Mouse (Mus musculus) ovary, adult 18-20 months (tissue): ENCODE results near the gene Homer2.

Experiments used
- DNase-seq: peaks from one replicate; pipeline ENCODE4 v3.0.0; 2022; ENCODE audit warnings: low spot score, mixed read lengths

Homer2 gene

DNA sequence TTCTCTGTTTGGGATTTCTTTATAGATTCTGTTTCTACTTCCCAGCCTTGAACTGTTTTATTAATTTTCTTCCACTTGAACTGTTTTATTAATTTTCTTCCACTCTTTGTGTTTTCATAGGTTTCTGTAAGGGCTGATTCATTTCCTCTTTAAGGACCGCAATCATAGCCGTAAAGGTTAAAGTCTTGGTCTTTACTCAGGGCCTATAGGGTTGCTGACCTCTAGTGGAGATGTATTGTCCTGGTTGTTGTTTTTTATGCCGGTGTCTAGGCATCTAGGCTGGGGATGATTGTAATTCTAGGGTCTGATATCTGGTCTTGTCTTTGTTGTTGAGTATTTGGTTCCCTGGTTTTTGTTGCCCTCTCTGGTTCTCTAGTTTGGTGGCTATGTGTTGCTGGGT is 123.8 kb downstream of the Homer2 start:
- DNase-seq, result no peak

DNA sequence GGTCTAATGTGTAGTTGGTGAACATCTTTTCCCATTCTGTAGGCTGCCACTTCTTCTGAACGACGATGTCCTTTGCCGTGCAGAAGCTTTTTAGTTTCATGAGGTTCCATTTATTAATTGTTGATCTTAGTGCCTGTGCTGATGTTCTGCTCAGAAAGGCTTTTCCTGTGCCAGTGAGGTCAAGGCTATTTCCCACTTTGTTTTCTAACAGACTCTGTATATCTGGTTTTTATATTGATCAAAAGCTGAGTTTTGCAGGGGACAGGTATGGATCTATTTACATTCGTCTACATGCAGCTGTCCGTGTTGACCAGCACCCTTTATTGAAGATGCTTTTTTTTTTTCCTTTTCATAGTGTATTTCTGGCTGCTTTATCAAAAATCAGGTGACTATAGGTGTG is 128.0 kb downstream of the Homer2 start:
- no peak for DNase-seq

DNA sequence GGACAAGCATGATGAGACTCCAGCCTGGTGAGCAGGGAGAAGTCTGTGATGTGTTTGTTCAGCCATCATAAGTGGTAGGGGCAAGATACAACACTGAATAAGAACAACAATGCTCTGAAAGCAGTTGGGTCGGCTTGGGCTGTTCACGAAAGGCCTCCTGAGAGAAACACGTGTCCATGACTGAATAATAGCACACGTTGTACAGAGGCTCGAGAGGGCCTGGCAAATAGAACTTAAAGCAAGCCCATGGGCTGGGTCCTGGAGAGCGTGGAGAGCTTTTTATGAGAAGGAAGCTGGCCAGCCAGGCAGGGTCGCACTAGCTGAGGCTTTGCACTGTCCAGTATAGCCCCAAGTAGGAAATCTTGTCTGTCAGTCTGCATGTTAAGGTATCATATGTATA is 128.9 kb downstream of the Homer2 start:
- no peak for DNase-seq

DNA sequence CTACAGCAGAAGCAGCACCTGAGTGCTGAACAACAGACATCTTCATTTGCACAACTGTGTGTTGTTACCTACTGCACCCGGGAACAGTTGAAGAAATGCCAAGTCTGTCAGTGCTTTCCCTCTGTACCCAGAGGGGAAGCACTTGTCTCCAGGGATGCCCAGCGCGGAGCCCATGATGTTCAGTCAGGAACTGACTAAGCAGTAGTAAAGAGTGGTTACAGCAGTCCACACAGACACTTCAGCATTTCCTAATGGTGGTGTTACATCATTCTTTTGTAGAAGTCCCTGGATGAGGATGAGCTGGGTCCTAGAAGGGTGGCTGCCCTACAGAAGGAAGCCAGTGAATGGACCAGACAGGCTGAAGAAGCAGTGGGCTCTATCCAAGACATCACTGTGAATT is 129.5 kb downstream of the Homer2 start:
- no peak for DNase-seq

DNA sequence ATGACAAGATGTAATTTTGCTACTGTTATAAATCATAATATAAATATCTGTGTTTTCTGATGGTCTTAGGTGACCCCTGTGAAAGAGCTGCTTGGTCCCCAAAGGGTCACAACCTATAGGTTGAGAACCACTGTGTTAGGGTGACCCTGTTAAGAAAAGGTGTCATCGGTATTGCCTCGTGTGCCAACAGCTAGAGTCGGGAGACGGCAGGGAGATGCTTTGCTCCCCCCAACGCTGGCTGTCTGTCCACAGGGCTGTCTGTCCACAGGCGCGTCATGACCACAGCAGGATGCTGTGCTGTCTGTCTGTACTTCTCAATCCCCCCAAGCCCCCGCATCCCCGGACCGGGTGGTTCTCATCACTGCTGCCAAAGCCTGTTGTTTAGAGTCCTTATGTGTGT is 131.7 kb downstream of the Homer2 start:
- no peak for DNase-seq

DNA sequence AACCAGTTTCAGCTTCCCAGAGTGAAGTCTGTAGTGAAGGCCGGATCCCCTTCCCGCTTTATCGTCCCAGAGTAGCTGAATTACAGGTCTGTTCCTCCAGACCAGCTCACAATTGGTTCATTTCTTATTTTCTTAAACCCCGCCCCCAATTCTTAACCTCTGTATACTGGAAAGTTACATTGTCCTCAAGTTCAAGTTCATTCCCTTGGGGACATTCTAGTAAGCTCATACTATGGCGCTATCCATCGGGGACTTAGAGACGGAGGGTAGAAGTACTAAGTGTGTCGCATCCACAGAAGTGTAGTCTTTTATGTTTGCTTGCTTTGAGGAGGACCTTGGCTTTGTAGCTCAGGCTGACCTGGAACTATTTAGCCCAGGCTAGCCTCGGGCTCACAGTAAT is 133.5 kb downstream of the Homer2 start:
- DNase-seq, result no peak

DNA sequence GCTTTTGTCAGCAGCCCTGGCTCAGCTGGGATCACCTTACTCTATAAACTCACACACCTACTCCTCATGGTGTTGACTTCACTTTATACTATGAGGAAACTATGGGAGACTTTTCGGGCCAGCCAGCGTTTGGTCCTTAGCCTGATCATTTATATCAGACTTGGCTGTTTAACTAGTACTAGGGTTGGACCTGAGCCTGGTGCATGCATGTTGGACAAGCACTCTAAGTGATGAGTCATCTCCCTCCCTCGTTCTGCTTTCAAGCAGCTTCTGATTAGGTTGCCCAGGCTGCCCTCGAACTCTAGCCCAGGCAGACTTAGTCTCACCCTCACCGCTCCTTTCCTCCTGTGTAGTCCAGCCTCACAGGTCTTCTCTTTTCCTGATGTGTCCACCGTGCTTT is 133.9 kb downstream of the Homer2 start:
- peak; percentile 38 for DNase-seq

DNA sequence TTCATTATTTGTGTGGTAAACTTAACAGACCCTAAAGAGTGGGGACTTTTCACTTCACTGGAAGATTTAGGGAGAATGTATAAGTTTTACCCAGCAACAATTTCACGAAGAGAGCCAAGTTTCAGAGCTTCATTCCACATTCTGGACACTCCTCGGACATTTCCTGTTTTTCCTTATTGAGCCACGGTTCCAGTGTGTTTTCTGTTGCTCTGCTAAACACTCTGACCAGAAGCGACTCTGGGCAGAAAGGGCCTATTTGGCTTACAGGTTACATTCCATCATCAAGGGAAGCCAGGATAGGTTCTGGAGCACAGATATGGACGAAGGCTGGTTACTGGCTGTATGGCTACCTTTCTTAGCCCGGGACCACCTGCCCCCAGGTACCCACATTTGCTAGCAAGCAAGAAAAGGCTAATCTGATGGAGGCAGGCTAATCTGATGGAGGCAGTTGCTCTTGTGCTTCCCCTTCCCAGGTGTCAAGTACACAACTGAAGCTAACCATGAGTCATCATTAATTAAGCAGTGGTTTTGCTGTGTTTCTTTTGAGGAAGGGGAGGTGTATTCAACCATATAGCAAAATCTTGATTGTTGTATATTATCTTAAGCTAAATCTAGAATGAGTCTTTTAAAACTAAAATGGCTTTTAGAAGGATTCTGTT is 134.6 kb downstream of the Homer2 start:
- no peak for DNase-seq

DNA sequence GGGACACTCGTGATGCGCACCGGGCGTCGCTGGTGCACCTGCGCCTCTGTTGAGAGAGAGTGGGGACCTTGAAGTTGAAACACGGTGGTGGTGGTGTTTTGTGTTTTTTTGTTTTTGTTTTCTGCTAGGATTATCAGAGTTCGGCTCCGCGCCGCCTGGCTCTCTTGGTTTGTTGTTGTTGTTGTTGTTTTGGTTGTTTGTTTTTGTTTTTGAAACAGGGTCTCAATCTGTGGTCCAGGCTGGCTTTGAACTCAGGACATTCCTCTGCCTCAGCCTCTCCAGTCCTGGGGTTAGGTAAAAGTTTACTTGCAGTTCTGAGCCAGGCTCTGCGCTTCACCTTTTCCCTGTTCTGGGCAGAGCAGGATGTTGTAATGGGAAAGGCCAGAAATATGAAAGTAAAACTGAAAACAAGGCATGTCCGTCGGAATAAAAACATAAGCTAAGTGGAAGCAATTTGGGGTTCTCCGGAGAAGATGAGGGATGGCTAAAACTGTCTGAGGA is 135.3 kb downstream of the Homer2 start:
- DNase-seq, result no peak

DNA sequence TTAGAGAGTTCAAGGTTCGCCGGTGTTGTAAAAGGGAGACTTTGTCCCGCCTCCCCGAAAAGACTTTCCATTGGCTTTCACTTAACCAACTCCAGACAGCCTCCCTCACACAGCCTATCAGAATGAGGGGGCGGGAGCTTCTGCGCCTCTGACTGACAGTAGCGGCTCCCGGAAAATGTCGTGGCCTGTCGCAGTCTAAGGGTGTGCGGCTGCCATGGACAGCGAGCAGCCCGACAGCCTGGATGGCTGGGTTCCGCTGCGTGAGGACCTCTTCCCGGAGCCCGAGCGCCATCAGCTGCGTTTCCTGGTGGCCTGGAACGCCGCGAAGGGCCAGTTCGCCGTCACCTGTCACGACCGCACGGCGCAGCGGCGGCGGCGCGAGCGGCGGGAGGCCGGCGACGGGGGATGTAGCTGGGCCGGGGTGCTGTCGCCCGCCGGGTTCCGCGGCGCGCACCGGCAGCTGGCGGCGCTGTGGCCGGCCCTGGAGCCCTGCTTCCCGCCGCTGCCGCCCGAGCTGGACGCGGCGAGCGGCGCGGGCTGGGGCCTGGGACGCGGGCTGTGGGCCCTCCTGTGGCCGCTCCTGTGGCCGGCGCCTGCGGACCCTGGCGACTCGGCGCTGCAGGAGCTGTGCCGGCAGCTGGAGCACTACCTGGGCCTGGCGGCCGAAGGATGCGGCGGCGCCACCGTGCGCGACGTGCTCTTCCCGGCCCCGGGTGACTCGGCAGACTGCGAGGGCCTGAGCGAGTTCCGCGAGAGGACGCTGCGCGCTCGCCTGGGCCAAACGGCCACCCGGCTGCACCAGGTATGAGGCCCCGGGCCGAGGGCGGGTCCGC is 136.0 kb downstream of the Homer2 start, which contains the start of gene Whamm:
TSS of gene Whamm (plus strand) at position 159 of the 833 bp plus-strand sequence.
- DNase-seq, result peak; percentile 88

DNA sequence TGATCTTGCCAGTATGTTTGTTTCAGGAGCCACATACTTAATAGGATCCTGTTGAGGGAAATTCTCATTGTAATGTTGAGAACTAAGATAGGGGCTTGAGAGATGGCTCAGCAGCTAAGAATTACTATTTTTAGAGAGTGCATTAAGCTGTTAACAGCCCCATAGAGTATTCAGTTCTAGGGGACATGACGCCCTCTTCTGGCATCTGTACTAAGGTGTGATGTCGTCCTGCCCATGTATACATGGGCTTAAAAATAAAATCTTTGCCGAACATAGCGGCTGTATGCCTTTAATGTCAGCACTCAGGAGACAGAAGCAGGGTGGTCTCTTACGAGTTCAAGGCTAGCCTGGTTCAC is 136.6 kb downstream of the Homer2 start:
- DNase-seq, result no peak

DNA sequence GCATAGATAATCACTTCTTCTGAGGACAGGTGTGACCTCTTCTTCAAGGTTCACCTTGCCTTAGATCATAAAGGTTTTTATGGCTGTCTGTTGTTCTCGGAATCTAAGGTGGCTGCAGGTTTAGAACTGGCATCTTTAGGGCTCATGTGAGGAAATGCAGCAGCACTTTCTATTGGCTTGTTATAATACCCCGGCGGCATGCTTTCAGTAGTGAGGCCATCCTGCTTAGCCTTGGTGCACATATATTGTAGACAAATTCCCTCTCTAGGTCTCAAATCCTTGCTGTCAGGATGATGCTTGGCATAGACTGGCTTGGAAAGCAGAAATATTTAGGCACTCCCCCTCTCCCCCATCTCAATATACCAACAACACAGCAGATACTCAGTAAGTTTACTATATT is 137.1 kb downstream of the Homer2 start:
- DNase-seq, result no peak

DNA sequence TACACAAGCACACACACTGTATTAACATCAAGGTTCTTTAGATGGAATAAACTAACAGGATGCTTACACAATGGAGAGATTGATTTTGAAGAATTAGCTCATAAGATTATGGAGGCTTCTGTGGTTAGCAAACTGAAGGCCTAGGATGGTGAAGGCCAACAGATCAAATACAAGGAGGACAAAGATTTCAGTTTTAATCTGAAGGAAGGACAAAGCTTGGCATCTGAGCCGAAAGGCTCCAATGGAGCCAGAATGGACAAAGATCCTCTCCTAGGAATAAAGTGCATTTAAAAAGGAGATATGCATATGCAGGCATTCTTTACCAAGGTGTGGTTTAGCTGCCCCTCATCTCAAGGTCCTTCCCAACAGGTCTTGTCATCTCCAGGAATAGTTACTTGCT is 137.5 kb downstream of the Homer2 start:
- no peak for DNase-seq

DNA sequence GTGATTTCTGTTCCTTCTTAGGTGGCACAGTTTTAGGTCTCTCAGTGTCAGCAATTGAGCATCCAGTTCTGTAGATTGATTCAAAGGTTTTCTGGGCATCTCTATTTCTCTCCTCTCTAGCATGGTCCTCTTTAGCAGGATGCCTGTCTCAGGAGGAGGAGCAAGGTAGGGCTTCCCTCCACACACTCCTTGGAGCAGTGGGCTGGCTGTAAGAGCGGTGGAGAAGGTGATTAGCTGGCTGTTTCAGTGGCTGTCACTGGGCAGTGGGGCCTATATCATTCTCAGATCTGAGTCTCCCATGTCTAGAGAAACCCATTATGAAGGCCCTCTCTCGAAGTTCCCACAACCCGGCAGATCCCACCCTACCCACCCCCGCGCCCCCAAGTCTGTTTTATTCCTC is 139.9 kb downstream of the Homer2 start:
- DNase-seq, result no peak

DNA sequence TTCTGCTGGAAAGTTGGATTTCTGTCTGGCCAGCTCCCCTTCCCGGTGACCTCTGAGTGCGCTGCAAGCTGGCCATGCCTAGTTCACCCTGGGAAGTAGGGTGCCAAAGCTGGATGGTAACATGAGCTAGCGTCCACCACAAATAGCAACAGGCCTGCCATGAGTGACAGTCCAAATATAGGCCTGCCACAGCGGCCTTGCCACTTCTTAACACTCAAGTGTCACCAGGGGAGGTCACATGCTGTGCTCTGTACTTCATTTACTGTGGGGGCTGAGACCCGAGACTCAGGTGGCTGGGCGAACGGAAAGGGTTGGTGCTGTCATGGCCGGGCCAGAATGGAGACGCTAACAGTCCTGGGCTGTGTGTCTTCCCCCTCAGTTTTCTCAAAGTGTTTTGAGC is 140.4 kb downstream of the Homer2 start, which contains the start of gene Fsd2:
TSS of gene Fsd2 (minus strand) at position 53 of the 400 bp plus-strand sequence.
- DNase-seq, result no peak

DNA sequence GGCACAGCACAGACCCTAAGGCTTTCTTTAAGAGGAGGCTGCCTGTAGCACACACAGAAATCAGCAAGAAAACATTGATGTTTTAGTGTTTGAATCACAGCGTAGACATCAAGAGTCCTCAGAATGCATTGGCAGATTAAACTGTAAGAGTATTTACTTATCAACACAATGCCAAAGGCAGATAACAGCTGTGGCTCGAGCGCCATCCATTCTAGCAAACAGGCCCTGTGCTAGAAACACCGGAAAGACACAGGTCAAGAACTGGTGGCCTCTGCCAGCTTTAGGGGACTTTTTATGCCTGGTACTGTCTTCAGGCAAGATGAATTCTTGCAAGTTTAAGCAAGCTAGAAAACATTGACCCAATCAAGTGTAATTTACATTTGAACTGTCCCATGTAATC is 141.0 kb downstream of the Homer2 start:
- DNase-seq, result no peak

DNA sequence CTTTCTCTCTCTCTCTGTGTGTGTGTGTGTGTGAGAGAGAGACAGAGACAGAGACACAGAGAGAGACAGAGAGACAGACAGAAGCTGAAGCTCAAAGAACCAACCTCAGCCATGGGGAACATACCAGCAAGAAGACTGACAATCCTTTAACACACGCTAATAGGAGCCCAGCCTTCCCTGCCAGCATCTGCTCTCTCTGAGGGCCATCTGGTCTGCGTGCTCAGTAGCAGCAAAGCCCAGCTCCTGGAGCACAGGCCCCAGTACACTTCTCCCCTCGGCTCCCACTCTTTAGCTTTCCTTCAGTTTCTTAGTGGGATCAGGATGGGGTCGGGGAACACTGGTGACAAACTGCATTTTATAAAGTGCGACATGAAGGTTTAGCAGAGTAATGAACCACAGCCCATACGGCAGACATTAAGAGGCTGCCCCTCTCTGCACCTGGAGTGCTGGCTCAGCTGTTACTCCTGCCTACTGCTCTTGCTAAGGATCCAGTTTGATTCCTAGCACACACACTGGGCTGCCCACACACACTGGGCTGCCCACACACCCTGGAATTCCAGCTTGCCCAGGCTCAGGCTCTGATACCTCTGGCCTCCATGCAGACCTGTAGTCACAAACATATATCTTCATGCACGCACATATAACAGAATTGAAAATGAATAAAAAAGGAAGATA is 141.8 kb downstream of the Homer2 start:
- DNase-seq, result no peak

DNA sequence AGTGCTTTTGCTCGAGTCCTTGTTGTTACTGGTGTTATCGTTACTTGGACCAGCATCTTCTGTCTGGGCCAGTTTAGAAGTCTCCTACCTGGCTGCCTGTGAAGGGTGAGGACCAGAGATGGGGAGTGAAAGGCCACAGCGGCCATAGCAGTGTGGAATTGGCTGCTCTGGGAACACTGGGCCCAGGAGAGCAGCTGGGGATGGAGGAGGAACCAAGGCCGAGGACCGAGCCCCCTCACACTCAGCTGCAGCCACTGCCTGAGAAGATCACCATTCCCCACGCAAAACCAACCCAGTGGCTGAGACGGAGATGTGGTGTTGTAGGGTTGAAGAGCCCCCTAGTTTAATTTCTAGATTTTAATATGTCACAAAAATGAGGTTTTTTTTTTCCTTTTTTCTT is 142.6 kb downstream of the Homer2 start:
- no peak for DNase-seq

DNA sequence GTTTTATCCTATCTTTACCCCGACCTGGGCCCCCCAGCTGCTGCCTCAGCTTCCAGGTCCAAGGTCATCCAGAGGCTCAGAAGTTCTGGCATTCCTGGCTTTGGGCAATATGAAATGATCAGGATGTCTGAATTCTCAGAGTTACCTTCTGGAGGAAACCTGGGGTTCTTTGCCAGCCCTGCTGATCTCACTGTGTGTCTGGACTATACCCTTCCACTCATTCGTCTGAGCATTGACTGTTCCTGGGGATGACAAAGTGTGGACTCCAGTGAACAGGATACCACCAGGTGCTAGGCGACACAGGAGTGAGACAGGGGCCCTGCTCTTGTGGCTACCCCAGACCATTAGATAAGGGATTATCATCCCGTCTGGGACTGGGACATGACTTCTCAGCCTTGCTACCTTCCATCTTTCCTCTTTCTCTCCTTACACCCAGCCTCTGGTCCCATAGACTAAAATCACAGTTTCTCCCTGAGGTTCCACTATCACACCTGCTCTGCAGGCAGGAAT is 143.8 kb downstream of the Homer2 start:
- DNase-seq, result no peak

DNA sequence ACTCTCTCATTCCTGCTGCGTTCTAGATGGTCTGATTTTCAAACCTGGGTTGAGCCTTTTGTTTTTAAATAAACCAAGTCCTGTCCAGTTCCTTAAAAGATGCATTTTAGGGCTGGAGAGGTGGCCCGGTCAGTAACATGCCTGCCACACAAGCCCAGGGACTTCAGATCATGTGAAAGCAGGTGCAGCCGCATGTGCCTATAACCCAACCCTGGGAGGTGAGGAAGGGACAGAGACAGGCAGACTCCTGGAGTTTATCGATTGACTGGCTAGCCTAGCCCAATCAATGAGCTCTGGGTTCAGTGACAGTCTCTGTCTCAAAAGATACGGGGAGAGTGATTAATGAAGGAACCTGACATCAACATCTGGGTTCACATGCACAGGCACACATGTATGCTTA is 146.1 kb downstream of the Homer2 start:
- DNase-seq, result no peak

DNA sequence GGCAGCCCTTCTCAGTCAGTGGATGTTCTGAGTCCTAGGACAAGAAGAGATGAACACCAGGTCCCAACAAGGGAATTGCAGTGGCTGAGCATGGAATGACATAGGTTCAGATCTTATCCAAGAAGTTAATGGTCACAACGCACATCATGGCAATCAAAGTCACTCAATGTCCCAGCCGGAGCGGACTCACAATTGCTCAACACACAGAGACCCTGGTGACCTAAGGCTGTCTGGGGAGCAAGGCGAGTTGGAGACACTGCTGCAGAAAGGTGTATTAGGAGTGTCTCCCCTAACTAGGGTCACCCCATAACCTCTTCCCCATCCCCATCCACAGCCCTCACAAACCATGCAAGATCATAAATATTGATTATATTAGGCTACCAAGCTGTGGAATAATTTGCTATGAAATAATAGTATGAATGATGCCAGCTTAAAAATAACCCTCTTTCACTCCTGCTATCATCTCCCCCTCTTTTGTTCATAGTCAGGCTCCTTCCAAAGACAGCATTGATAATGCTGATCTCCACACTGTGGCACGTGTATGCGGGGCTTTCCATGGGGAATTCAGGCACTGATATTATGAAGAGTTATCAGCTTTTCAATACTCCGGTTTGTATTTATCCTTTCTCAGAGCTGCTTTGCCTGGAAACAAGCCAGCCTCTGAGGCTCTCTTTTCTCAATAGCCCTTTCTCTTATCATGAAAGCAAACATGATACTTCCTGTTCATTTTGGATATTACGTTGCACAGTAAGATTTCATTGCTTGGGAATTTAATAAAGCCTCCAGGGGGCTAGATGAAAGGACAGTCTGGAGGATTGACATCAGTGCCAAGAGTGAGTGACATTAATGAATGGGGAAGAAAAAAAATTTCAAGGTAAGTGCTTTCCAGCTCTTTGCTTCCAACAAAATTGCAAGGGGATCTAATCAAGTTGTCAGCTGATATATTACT is 147.0 kb downstream of the Homer2 start:
- DNase-seq, result no peak
